Mouse (Mus musculus): ENCODE data around the gene Prpf40a. TPM values are rescaled to one million over a fixed set of nuclear protein-coding genes. Genes with fewer than 3 reads are reported as not detected.

Gene Prpf40a
- polyA plus RNA-seq, 1 experiment from 2014 or later: 122 TPM

- no peaks in the 10 kb centered on the region for H3K4me1 ChIP-seq (replicated peaks; ENCODE audit: control insufficient read depth, insufficient read depth, low read length)
- no peak overlapping the region for H3K4me3 ChIP-seq (replicated peaks; ENCODE audit: low read length)
- ATAC-seq: no peak
- no peaks in the 10 kb centered on the region for H3K9me3 ChIP-seq (ENCODE audit: control insufficient read depth, low read length)
- no peaks in the 10 kb centered on the region for H3K36me3 ChIP-seq (ENCODE audit: control insufficient read depth, insufficient read depth)
- no peaks in the 10 kb centered on the region for H3K27me3 ChIP-seq (replicated peaks; ENCODE audit: control insufficient read depth, insufficient read depth, low read length)
- no peak overlapping the region for H3K9ac ChIP-seq (replicated peaks; ENCODE audit: low read depth, low read length)
- no peak overlapping the region for H3K4me2 ChIP-seq (ENCODE audit: low read length)
- 92% methylated on average over 9 of the region's 9 CpGs for WGBS
- no peak overlapping the region for H3K27ac ChIP-seq (ENCODE audit: low read length)
Observed at GRCm38 (mm10) chr2:53095031-53095430, 96.1 kb downstream of the Prpf40a start.

GRCm38 (mm10) chr2:53088744-53089143, 102.3 kb downstream of the Prpf40a start:
- Histone ChIP-seq H3K4me1 (replicated peaks; ENCODE audit: control insufficient read depth, insufficient read depth, low read length) (no peaks in the 10 kb centered on the region), H3K27me3 (replicated peaks; ENCODE audit: control insufficient read depth, insufficient read depth, low read length) (no peaks in the 10 kb centered on the region), H3K27ac (ENCODE audit: low read length) (no peak overlapping the region), H3K9ac (replicated peaks; ENCODE audit: low read depth, low read length) (no peak overlapping the region), H3K36me3 (ENCODE audit: control insufficient read depth, insufficient read depth) (no peaks in the 10 kb centered on the region), H3K4me3 (replicated peaks; ENCODE audit: low read length) (no peak overlapping the region), H3K4me2 (ENCODE audit: low read length) (no peak overlapping the region), H3K9me3 (ENCODE audit: control insufficient read depth, low read length) (no peaks in the 10 kb centered on the region)
- no peak for ATAC-seq
- 90% methylated on average over 3 of the region's 3 CpGs for WGBS

GRCm38 (mm10) chr2:53085617-53086202, 105.4 kb downstream of the Prpf40a start:
- no peak overlapping the region for H3K4me2 ChIP-seq (ENCODE audit: low read length)
- 54% methylated on average over 9 of the region's 9 CpGs for WGBS
- peaks cover 10% of the 10 kb centered on the region for H3K4me1 ChIP-seq (replicated peaks; ENCODE audit: control insufficient read depth, insufficient read depth, low read length)
- no peaks in the 10 kb centered on the region for H3K9me3 ChIP-seq (ENCODE audit: control insufficient read depth, low read length)
- no peaks in the 10 kb centered on the region for H3K36me3 ChIP-seq (ENCODE audit: control insufficient read depth, insufficient read depth)
- no peak overlapping the region for H3K27ac ChIP-seq (ENCODE audit: low read length)
- no peaks in the 10 kb centered on the region for H3K27me3 ChIP-seq (replicated peaks; ENCODE audit: control insufficient read depth, insufficient read depth, low read length)
- no peak for ATAC-seq
- no peak overlapping the region for H3K4me3 ChIP-seq (replicated peaks; ENCODE audit: low read length)
- no peak overlapping the region for H3K9ac ChIP-seq (replicated peaks; ENCODE audit: low read depth, low read length)

Other genes with a start within 250 kb of the Prpf40a start
- gene Arl6ip6, start 442 bp upstream of the Prpf40a start, polyA plus RNA-seq (2015; fragmentation: Nextera tagmentation; extraction: Ambion mirVana): 51.4 and 62.4 TPM in 2 replicates

All from forebrain, embryonic 16.5 days (tissue).